Mouse (Mus musculus) frontal cortex, postnatal 10 days (tissue): ENCODE measurements around the gene Focad.

Experiments used
- DNase-seq, 2 experiments: peaks; one replicate each; pipeline ENCODE4 v3.0.0; 2022; ENCODE audit warnings: low spot score in 2 of 2, mixed read lengths in 1 of 2

The Focad gene

DNA sequence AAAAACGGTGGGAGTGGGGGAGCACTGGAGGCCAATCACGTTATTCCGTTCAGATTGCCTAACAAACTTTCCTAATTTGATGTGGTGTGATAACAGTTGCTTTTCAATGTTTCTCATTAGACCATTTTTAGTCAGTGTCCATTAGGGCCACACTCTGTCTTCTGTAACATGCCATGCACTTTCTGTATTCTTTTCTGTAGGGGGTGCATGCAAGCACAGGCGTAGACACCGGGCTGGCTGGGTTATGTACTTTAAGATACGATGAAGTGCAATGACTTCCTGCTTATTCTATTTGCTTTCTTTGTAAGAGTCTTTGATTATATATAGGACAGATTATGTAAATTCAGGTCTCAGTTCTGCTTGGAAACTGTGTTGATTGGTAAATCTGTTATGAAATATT, 116.2 kb downstream of the Focad start:
- DNase-seq, result no peak

DNA sequence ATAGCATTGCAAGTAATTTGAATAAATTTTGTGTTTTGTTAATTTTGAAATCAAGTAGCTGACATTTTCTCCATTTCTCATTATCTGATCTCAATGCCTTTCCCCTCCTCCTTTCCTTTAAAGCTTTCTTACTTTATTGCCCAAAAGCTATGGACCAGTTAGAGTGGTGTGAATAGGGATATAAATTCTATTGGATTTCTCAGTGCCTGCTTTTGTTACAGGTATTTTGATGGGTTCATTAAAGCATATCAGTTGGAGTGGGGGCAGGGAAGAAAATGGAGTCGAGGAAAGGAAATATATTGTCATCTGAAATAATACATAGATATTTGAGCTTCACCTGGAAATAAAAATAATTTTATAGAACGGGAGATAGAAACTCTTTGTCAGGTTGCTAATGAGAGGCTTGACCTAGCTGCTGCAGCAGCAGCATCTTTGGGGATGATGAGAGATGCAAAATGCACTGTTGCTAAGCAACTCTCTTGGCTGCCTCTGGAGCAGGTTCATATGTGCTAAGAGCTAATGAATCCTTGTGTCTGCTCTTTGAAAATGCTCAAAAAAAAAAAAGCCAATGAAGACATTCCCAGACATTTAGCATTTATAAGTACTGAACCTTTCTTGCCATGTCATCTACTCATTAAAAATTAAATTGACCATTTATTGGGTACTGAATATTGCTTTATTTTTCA, 116.9 kb downstream of the Focad start:
- no peak for DNase-seq

DNA sequence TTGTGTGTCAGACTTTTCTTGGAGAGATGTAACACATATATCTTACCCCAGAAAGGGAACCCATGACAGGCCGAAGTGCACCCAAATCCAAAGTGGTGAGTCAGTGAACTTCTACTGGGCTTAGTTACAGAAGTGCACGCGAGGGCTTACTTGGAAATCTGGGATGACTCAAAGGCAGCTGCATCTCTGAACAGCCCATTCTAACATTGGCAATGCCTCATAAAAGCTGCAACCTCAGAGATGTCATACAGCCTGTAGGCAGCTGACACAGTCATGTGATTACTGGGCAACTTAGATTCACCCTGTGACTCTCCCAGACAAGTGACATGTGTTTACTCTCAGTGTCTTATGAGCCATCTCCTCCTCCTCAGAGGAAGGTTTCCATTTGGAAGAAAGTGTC, 119.5 kb downstream of the Focad start:
- DNase-seq, result no peak

DNA sequence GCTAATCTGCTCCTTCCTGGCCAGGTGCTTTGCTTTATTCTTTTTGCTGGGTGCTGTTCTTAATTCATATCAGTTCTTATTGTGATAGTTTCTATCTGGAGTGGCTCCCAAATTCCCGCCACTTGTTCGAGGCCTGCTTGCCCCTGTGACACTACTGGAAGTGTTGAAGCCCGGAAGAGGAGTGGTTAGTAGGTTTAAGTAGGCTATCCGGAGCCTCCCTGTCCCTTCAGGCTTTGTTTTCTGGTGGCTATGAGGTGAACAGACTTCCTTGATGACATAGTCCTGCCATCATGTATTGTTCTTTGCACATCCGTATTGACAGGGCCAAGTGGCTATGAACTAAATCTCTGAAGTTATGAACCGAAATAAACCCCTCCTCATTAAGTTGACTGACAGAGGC, 123.9 kb downstream of the Focad start:
- no peak for DNase-seq

DNA sequence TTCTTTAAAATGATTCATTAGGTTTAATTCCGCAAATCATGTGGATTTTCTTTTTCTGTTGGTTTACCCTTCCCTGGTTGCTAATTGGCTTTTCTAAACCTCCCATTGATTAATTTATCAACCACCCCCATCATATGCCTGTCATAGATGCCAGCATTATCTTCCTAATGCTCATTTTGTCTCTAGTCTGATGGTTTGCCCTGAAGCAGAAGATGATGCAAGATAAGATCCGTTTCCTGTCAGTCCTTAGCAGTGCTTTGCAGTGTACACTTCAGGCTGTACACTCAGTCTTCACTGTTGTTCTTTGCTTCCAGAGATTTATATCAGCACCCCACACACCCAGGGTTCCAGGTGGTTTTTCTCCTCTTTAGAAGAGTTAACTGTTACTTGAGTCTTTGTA, 124.4 kb downstream of the Focad start:
- DNase-seq, result no peak

DNA sequence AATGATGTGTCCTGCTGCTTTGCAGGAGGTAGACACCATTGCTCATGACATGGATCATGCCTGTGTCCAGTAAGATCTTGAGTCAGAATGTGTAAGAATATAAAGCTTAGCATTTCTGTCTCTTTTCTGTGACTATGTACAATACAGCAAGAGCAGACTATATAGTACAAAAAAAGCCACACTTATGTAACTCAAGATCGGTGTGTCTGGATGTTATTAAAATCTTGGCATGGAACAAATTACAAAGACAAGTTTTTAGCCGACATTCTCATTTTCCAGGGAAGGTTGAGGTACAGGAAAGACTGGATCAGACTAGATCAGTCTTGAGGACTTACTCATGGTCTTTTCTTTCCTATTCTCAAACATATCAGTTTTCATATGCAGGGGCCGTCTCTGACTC, 136.9 kb downstream of the Focad start:
- DNase-seq, result no peak

DNA sequence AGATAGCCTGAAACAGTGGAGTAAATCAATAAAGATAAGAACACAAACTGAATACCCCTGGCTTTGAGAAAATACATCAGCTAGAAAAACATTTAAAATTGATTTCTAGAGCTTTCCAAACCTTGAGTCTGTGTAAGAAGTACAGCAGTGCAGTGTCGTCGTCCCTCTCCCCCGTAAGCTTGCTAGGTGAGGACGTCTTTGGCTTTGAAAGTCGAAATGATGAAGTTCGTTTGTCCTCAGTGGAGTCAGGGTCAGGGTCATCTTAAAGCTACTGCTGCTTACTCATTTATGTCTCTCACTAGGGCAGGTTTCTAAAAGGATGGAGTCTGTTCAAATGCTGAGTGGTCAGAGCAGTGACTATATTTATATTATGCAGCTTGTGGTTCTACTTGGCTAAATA, 141.5 kb downstream of the Focad start:
- DNase-seq, result no peak

DNA sequence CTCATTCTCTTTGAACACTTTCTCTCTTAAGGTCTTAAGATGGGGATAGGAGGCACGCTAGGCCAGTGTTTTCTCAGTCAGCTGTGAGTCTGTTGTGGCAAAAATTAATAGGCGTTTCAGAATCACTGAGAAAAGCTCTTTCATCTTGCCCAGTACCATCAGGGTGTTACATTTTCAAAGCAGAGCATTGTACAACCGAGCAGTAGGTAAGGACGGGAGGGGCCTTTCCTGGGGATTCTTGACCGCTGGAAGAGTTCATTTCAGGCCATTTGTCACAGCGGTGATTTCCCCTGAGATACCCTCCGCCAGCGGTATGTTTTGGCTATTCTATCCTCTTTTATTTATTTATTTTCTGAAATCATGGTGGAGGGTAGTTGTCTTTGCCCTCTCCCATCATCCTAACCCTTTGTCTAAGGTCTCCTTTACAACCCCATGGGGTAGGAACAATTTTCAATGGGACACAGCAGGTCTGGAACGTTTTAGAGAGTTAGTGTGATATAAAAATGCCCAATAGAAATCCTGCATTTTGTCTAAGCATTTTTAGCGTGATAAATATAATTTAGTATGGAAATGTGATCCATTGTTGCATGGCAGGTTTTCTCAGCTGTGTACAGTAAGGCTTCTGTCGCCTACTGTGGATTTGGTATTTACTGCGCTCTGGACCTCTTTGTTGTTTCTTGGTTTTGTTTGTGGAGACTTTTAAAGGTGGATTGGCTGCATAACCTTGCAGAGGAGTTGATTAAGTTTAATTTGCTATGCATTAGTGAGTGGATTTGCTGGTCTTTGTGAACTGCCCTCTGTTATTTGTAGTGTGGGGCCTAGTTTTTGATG, 142.7 kb downstream of the Focad start:
- DNase-seq, result no peak

DNA sequence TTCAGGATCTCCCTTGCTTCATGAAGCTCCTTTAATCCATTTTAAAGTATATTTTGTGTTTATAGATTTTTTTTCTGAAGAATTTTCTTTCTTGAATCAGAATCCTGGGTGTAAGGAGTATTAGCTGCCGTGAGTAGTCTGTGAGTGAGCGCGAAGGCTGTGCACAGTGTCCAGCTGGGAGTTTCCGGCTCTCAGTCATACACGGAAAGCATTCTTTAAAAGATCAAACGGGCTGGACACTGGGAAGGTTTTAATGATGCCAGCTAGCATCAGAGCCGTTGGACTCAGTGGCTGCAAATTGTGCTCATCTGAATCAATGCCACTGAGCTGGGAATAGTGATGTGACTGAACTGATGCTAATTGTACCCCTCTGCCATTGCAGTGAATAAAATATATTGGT, 143.9 kb downstream of the Focad start:
- no peak for DNase-seq

DNA sequence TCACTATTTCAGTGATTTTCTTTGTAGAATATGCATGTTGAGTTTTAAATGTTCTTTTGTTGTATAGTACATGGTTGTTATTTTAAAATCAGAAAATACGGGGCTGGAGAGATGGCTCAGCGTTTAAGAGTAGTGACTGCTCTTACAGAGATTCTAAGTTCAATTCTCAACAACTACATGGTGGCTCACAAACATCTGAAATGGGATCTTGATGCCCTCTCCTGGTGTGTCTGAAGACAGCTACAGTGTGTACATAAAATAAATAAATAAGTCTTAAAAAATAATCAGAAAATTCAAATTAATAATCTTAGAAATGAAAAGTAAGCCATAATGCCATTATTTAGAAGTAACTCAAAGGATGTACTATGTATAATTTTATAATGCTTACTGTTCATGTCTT, 149.4 kb downstream of the Focad start:
- no peak for DNase-seq

DNA sequence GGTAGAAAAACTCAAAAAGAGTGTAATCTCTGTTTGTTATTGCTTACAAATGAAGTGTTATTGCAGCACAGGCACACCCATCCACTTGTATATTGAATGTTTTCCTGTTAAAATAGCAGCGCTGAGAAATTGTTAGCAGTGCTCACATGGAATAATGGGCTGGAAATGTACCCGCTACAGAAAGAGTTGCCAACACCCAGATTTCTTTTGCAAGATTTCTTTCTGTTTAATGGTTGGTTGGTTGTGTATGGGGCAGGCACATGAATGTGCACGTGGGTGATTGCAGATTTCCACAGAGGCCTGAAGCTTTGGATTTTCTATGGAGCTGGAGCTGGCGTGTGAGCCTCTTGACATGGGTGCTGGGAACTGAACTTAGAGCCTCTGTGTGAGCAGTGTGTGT, 151.1 kb downstream of the Focad start:
- DNase-seq, result no peak

DNA sequence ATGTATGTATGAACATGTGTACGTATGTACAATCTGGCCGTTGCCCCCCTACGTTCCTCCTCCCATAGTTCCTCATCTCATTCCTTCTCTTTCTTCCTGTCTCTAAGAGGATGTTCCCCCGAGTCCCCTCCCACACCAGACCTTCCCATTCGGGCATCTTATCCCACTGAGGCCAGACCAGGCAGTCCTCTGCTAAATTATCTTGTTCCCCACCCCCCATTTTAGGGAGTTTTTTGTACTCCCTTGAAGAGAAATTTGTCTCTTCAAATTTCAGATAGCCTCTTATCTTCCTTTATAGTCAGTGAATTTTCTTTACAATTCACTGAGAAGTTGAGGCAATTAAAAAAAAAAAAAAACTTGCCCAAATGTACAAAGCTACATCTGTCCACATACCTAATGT, 166.9 kb downstream of the Focad start:
- DNase-seq, result no peak

DNA sequence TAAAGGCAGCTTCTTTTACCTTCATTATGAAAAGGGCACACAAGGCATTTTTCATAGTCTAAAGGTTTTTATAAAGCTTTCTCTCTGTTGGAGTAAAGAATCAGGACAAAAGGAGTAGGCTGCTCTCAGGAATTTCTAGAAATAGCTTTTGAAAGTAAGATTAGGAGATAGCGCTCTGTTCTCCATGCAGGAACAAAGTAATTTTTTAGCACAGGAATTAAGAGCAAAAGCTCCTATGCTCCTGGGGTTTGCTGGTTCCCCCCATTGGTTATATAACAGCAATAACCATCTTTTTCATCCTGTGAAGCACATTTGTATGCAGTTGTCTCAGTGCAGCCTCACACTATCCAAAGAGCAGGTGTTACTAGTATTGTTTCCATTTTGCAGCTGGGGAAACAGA, 170.1 kb downstream of the Focad start:
- DNase-seq, result no peak

DNA sequence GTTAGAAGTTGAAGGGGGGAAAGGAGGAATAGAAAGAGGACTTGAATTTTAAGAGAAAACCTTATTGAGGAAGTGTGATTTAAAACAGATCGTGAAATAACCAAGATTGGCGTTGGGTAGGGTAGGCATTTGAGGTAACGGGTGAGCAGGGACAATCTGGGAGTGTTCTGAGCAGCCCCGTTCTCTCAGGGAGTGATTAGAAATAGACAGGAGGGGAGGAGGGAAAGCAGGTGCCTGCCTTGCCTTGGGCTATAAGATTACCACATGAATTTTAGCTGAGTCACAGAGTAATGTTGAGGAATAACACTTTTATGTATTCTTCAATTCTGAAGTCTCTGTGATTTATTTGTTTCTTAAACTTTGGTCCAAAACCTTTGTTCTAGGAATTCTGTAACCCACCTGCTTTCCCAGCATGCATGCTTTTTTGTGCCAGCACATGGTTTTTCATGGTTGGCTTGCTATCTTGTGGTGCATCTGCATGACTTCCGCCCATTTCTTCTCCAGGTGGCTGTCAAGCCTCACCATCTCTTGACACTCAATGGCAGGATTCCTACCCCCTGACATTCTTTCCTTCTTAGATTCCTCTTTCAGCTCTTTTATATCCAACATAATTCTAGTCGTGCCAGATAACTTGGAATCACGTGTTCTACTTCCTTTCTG, 176.1 kb downstream of the Focad start:
- DNase-seq, result no peak

DNA sequence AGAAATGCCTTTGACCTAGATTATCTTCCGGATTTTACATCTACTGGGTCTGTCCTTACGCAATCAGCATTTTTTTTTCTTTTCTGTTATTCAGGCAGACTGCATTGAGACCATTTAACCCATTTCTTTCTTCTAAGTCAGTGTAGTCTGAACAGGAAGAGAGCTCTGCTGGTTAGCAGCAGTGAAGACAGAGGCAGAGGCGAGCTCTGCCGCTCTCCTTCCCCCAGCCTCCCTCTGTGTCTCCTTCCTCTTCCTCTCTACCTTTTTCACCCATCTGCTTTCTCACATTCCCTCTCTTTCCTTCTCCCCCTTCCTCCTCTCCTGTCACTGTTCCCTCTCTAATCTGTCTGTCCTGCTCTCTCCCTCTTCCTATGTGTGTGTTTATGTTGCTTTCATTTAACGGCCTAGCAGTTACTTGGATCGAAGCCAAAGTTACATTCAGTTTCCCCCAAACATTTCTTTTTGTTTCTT, 181.2 kb downstream of the Focad start:
- DNase-seq, result no peak

DNA sequence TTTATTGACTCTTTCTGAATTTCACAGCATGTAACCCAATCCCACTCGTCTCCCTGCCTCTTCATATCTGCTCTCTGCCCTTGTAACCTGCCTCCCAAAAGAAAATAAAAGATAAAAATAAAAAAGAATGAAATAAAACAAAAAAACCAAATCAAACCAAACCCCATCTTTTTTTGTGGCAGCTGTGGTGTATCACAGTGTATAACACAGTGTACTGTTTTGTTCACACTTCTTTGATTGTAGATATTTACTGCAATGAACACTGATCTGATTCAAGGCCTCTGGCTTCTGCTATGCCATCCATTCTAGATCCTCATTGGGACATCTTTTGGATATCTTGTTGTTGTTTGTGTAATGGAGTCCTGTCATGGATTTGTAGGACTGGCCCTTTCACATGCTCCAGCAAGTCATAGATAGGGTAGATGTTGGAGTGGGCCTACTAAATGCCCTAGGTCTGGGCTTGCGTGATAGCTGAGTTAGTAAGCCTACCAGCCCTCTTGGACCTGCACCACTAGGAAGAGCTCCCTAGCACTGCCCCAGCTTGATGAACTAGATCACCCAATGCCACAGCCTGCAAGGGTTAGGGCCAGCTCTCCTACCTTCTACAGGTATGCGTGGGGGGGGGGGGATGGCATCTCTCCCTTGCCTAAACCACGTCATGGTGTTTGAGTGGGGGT, 181.8 kb downstream of the Focad start:
- DNase-seq, result no peak

DNA sequence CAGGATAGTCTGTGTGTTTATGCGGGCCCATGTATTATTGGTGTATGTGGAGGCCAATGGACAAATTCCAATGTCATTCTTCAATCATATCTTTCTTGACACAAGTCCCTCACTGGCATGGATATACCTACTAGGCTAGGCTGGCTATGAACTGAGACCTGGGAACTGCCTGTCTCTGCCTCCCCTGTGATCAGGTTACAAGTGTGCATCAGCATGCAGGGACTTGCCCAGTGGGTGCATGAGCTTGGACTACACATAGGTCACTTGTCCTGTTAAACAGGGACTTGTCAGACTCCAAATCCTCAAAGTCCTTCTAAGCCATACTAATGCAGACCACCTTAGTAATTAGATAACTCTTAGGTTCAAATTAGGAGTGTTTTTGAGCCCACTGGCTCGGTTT, 184.1 kb downstream of the Focad start:
- no peak for DNase-seq

DNA sequence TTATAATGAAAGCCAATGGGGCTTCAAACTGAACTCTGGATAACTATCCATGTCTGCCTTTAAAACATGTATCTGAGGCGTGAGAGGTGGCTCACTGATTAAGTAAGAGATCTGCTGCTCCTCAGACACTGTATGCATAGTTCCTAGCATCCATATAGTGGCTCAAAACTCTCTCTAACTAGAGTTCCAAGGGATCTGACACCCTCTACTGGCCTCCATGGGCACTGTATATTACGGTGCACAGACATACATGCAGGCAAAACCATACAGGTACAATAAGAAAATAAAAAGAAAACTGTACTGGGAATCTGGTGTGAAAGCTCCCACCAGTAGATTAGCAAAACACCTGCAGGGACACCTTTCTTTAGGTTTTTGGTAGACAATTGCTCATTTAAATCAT, 186.1 kb downstream of the Focad start:
- DNase-seq, result no peak

DNA sequence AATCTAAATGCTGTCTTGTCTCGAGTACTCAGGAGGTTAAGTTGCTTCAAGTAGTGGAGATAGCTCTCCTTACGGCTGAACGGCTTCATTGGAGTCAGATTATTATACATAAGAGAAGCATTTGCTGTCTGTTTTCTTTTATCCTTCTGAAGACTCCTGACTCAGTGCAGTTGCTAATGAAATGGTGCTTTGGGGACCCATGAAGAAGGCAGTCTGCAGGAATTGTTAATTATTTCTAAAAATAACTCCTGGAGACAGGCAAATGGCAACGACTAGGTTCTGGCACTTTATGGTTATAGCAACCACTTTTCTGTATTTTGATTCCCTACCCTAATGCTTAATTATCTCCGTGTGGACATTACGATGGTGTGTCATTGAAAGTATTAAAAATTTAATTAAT, 201.1 kb downstream of the Focad start:
- no peak for DNase-seq

DNA sequence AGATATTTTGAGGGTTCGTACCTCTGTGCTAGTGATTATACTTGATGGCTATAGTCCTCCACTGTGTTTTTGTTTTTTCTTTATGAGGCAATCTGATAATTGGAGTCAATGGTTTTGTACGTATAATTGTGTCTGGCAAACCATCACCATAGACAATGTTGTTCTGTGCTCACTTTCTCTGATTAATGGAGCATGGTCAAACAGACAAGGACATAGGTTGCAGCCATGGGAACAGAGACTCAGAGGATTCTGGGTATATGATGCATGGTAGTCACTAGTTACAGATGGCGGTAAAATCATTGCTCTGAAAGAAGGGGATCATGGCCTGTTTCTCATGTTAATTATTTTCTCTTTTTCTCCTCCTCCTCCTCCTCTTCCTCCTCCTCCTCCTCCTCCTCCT, 205.1 kb downstream of the Focad start:
- no peak for DNase-seq

DNA sequence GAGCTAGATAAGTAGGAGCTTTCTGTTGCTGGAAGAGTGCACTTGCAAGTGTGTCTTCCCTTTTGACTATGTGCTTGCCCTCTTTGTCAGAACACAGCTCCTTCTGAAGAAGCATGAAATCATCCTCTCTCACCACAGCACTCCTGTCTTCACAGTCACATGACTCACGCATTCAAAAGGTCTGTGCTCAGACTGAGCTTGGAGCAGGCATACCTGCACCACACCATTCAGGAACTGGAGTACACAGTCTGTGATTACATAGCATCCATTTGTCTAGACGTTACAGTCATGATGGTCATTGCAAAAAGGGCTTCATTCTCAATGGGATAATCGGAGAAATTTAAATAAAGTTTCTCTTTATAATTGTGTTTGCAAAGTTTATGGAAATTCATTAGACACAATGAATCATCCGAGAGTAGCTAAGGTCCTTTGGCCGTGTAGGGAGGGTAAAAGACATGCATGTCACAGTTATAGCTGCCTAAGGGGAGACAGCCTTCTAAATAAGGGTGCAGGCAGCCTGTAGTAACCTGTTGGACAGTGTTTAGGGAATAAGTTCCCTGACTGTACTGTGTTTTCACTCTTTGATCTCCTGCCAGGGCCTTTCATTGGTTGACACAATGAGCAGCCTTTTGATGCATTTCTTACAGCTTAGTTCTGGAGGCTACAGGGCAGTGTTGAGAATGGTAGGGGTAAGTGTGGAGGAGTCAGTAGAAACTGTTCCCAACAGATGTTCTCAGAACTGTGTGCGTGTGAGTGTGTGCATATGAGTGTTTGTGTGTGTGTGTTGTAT, 206.6 kb downstream of the Focad start:
- DNase-seq, result no peak

DNA sequence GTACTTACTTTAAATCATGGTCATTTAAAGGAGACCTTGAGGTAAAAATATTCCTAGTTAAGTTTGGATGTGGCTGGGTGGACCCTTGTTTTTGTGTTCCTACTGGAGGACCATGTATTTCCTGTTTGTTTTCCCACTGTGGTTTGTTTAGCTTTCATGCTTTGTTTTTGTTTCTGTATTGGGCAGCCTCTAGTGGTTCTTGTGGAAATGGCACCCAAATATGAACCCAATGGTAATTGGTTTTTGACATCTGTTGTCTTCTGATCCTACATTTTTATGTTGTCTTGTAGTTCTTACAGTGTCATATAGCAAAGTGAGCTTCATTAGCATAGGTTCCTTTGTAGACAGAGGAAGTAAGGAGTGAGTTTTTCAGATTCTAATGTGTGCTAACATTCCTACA, 207.9 kb downstream of the Focad start:
- DNase-seq, result no peak
